Mouse (Mus musculus) forebrain, postnatal 0 days (tissue): ENCODE data around the gene Mfsd6. TPM values are rescaled to one million over a fixed set of nuclear protein-coding genes. Genes with fewer than 3 reads are reported as not detected.

ENCODE experiments used
- ATAC-seq: fragments of 200-750 bp; cut with Nextera tagmentation; 2 replicates; pipeline ENCODE4 v1.8.0; 2017; ENCODE audit warnings: mild to moderate bottlenecking, moderate library complexity
- DNase-seq: peaks from one replicate; pipeline ENCODE4 v3.0.0-alpha.2; 2015
- H3K27ac ChIP-seq: fragments of 300-500 bp; sonication (generic); 2 replicates; pipeline ENCODE4 v1.5.1; 2014; ENCODE audit warnings: low read depth, mild to moderate bottlenecking, antibody characterized with exemption, low read length, moderate library complexity, mixed read lengths
- H3K27me3 ChIP-seq: fragments of 300-500 bp; sonication (generic); 2 replicates; pipeline ENCODE4 v1.6.1; 2014; ENCODE audit warnings: mild to moderate bottlenecking, low read length, mixed read lengths; ENCODE audit not compliant: insufficient read depth
- H3K36me3 ChIP-seq: fragments of 300-500 bp; sonication (generic); 2 replicates; pipeline ENCODE4 v1.6.1; 2014; ENCODE audit warnings: mild to moderate bottlenecking, moderate library complexity; ENCODE audit not compliant: insufficient read depth
- H3K4me1 ChIP-seq: fragments of 300-500 bp; sonication (generic); 2 replicates; pipeline ENCODE4 v1.6.1; 2014; ENCODE audit warnings: antibody characterized with exemption; ENCODE audit not compliant: insufficient read depth
- H3K4me2 ChIP-seq: fragments of 300-500 bp; sonication (generic); 2 replicates; pipeline ENCODE4 v1.6.1; 2014; ENCODE audit warnings: low read depth, mild to moderate bottlenecking, moderate library complexity
- H3K4me3 ChIP-seq: fragments of 300-500 bp; sonication (generic); 2 replicates; pipeline ENCODE4 v1.5.1; 2014; ENCODE audit warnings: low read depth, low read length, mixed read lengths
- H3K9ac ChIP-seq: fragments of 300-500 bp; sonication (generic); 2 replicates; pipeline ENCODE4 v1.6.1; 2014; ENCODE audit warnings: mild to moderate bottlenecking
- H3K9me3 ChIP-seq: fragments of 300-500 bp; sonication (generic); 2 replicates; pipeline ENCODE4 v1.6.1; 2016; ENCODE audit warnings: low read length
- CTCF ChIP-seq: sonication (generic); IDR thresholded peaks from 2 replicates; pipeline ENCODE4 v1.5.1; 2016; ENCODE audit warnings: antibody characterized with exemption, control low read depth, low read depth
- WGBS: fragments of 180-500 bp; shearing (Covaris S2); extraction: QIAGEN DNeasy Blood & Tissue Kit; methylation state at CpG from one replicate; pipeline ENCODE4 v1.1.7; 2014; 5-methylcytosine and 5-hydroxymethylcytosine counted together
- polyA plus RNA-seq: library from polyadenylated mRNA; unstranded; fragments of >200 nt; fragmentation: Nextera tagmentation; extraction: Ambion mirVana; gene quantifications from 2 replicates; pipeline ENCODE4 v1.2.1, GENCODE M21; 2015
- total RNA-seq: library from RNA; depleted of rRNA; stranded (reverse); fragments of >200 nt; gene quantifications from 2 replicates; pipeline ENCODE4 v1.2.3, GENCODE M21; 2014; rRNA removed

Gene Mfsd6
- total RNA-seq (38.1 and 45.0 TPM in 2 replicates), polyA plus RNA-seq (6.5 and 9.6 TPM in 2 replicates)

DNA sequence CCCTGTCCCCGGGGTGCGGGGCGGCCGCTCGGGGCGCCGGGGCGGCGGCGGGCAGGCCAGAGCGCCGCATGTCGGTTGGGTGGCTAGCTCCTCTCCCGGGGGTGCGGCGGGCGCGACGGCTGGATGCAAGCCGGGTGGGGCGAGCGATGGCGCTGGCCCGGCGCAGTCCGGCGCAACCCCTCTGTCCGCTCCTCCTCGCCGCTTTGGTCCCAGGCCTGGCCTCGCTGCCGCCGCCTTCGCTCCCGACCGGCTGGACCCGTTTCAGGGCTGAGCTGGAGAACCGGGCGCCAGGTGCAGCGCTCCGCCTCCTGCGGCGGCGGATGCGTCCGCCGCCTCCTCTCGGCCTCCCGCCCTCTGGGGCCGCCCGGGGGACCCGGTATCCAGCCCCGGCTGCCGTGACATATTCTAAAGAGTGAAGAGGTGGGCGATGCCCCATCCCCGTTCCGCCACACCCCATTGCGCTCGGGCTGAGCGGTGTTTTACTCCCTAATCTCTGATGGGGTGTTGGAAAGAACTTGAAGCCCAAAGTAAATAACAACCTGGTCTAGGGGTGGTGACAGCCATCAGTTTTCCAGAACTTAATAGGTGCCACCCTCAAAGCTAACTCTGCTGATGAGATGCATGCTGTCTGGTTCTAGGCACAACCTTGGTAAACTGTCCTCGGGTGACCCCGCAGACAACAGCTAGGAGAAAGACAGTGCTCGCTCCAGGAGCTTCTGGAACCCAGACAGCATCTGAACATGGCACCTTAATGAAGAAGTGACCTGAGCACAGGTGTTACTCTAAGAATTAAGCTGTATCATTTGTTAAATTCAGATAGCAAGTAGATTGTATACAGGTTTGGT lies at the start of gene Mfsd6:
Mfsd6 (minus strand) TSS at position 407 of the 845 bp plus-strand sequence.
- Histone ChIP-seq H3K9ac (peak within 1 kb of the TSS; percentile 95), H3K9me3 (no peaks in the 10 kb centered on the region), H3K4me3 (peak within 1 kb of the TSS; percentile 93), H3K4me2 (peak within 1 kb of the TSS; percentile 81), H3K27ac (peak within 1 kb of the TSS; percentile 92), H3K4me1 (peaks cover 6% of the 10 kb centered on the region), H3K36me3 (no peaks in the 10 kb centered on the region), H3K27me3 (no peaks in the 10 kb centered on the region)
- ATAC-seq: peak; percentile 79
- peak; percentile 67 for DNase-seq
- 2% methylated on average over 51 of the region's 63 CpGs for WGBS
- TF ChIP-seq CTCF: no peak

DNA sequence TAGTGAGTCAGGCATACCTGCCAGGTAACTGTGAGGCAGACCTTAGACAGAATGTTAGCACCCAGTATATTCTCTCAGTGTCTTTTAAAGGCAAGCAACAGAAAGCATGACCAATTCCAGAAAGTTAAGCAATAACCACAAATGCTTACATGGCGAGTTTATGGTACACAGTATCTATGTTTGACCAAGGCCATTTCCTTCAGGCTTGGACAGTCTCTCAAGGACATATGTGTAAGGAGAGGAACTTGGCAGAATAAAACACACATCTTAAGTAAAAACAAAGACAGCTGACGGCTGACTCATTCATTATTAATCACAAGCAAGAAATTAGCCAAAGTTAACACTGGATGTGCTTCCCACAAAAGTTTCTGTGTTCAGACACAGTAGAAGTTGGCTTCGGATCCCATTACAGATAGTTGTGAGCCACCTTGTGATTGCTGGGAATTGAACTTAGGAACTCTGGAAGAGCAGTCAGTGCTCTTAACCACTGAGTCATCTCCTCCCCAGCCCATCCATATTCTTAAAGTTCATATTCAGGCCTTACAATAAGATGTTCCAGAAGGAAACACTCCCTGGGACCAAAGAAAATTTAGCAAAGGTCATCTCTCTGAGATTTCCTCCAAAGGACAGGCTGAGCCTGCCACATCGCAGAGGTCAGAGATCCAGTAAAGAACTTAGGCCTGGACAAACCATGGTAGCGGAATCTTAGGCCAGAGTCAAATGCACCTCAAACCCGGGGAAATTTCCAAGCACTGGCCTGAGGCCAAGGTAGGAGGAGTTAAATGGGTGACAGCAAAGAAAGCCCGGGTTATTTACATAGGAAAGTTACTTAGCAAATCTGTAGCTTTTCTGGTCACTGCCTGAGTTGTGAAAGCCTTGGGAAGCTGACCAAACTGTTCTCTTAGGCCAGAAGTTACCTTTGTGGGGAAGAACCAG lies 38.2 kb upstream of the Mfsd6 start:
- DNase-seq (no peak), ATAC-seq (no peak)
- no peak overlapping the region for H3K4me3 ChIP-seq
- H3K9me3 ChIP-seq: no peaks in the 10 kb centered on the region
- no peak overlapping the region for H3K4me2 ChIP-seq
- TF ChIP-seq CTCF: no peak
- H3K27me3 ChIP-seq: no peaks in the 10 kb centered on the region
- 70% methylated on average over 7 of the region's 7 CpGs for WGBS
- H3K27ac ChIP-seq: no peak overlapping the region
- no peaks in the 10 kb centered on the region for H3K4me1 ChIP-seq
- H3K9ac ChIP-seq: no peak overlapping the region
- no peaks in the 10 kb centered on the region for H3K36me3 ChIP-seq

DNA sequence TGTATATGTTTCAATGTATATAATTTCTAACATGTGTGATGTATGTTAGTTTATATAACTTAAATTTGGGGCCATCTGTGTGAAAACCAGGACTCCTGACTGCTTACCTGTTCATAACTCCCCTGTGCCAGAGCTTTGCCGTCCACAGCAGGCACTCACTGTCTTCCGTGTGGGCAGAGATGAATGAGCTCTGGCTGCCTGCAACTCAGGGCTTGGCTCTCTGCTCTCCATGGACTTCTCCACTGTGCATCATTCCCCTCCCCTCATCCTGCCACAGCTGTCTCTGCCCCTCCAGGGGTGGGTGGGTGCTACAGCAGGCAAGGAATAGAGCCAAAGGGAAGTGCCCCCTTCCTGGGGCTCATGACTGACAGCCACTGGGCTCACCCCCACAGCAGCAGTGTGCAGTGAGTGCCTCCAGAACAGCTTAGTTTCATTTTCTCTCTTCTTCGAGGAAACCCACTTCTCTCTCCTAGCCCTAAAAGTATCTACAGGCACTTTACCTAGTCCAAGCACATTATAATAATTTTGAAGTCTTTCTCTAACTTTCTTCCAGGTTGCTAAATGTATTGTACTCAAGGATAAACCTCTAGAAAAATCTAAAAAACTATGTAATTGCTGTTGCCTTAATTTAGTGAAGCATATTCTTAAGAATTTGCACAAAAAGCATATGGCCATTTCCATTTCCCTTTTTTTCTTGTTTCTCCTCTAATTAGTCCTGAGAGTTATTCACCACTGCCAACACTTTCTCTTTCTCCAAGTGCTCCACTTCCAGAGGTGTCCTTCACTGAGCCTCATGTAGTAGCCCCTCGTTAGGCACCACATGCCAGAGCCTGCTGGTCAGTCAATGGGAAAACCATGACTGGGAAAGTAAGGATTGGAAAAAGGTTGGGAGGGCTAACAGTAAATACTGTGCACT lies 36.9 kb upstream of the Mfsd6 start:
- ATAC-seq (peak; percentile 48; the same call in 1 of the 2 replicates), DNase-seq (no peak)
- no peaks in the 10 kb centered on the region for H3K36me3 ChIP-seq
- 52% methylated on average over 4 of the region's 4 CpGs for WGBS
- no peak overlapping the region for H3K27ac ChIP-seq
- no peaks in the 10 kb centered on the region for H3K27me3 ChIP-seq
- H3K4me3 ChIP-seq: no peak overlapping the region
- TF ChIP-seq CTCF: no peak
- H3K4me2 ChIP-seq: no peak overlapping the region
- H3K9me3 ChIP-seq: no peaks in the 10 kb centered on the region
- H3K4me1 ChIP-seq: no peaks in the 10 kb centered on the region
- H3K9ac ChIP-seq: no peak overlapping the region

- no peak overlapping the region for H3K4me2 ChIP-seq
- H3K27me3 ChIP-seq: no peaks in the 10 kb centered on the region
- peak; percentile 69 for ATAC-seq
- no peak for TF ChIP-seq CTCF
- DNase-seq: peak; percentile 22
- no peak overlapping the region for H3K9ac ChIP-seq
- H3K36me3 ChIP-seq: no peaks in the 10 kb centered on the region
- no peaks in the 10 kb centered on the region for H3K4me1 ChIP-seq
- H3K4me3 ChIP-seq: no peak overlapping the region
- 54% methylated on average over 1 of the region's 1 CpGs for WGBS
- no peaks in the 10 kb centered on the region for H3K9me3 ChIP-seq
- no peak overlapping the region for H3K27ac ChIP-seq
Measured at GRCm38 (mm10) chr1:52758174-52758573, 30.9 kb upstream of the Mfsd6 start.

GRCm38 (mm10) chr1:52754331-52754730 lies 27.1 kb upstream of the Mfsd6 start:
- Histone ChIP-seq H3K27ac (no peak overlapping the region), H3K9me3 (no peaks in the 10 kb centered on the region), H3K4me1 (no peaks in the 10 kb centered on the region), H3K4me2 (no peak overlapping the region), H3K27me3 (no peaks in the 10 kb centered on the region), H3K9ac (no peak overlapping the region), H3K36me3 (no peaks in the 10 kb centered on the region), H3K4me3 (no peak overlapping the region)
- WGBS: 96% methylated on average over 1 of the region's 1 CpGs
- ATAC-seq: no peak
- no peak for TF ChIP-seq CTCF
- no peak for DNase-seq

- Histone ChIP-seq H3K27ac (no peak overlapping the region), H3K4me1 (no peaks in the 10 kb centered on the region), H3K27me3 (no peaks in the 10 kb centered on the region), H3K9me3 (no peaks in the 10 kb centered on the region), H3K4me3 (no peak overlapping the region), H3K9ac (no peak overlapping the region), H3K36me3 (no peaks in the 10 kb centered on the region), H3K4me2 (no peak overlapping the region)
- DNase-seq (no peak), ATAC-seq (no peak)
- 83% methylated on average over 2 of the region's 2 CpGs for WGBS
- no peak for TF ChIP-seq CTCF
Measured at GRCm38 (mm10) chr1:52753828-52754227, 26.6 kb upstream of the Mfsd6 start.
